Mouse (Mus musculus) embryonic fibroblast, embryonic 13.5 days (primary cell): ENCODE measurements around the gene Kcnn3.

ENCODE experiments used
- CTCF ChIP-seq: IDR thresholded peaks from 2 replicates; pipeline ENCODE4 v1.5.1; 2011; ENCODE audit warnings: mild to moderate bottlenecking, control low read depth, low read length, moderate library complexity, borderline replicate concordance; ENCODE audit not compliant: insufficient read depth
- POLR2A ChIP-seq: IDR thresholded peaks from 2 replicates; pipeline ENCODE4 v1.6.1; 2011; ENCODE audit warnings: low read depth, mild to moderate bottlenecking, control low read depth, low read length, moderate library complexity

DNA sequence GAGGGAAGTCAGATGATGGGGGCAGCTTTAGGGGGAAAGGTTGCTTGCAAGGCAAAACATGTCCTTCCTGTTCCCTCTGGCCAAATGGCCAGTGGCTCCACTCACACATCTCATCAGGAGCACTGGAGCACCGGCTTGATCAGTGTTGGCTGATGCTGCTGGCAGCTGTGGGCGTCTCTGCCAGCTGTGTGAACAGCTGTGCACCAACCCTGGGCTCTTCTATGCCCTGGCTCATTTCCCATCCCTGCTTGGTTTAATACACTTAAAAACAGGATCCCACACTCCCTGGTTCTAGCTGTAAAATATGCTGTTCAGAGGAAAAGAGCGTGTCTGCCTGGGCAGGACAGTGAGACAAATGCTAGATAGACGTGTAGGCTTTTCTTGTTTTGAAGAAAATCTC, 64.3 kb downstream of the Kcnn3 start:
- TF ChIP-seq CTCF (no peak), POLR2A (no peak)
